Mouse (Mus musculus) CH12.LX (cell line): ENCODE results near the gene Nkx2-3. TPM values are rescaled to one million over a fixed set of nuclear protein-coding genes. Genes with fewer than 3 reads are reported as not detected.
A peak's percentile ranks its signal among the peaks of the same experiment; 100 is the strongest.

Experiments used
- DNase-seq: peaks from one replicate; pipeline ENCODE4 v3.0.0-alpha.2; 2013; ENCODE audit errors: extremely low read depth
- H3K27ac ChIP-seq: 2 replicates; pipeline ENCODE4 v1.5.1; 2012; ENCODE audit warnings: low read depth, mild to moderate bottlenecking, control low read depth, moderate library complexity; ENCODE audit not compliant: insufficient read depth
- H3K27me3 ChIP-seq: replicated peaks from 2 replicates; pipeline ENCODE3; 2012; ENCODE audit warnings: inconsistent platforms
- H3K36me3 ChIP-seq, 2 experiments: replicated peaks in 1 of 2; 2 replicates each; pipeline versions ENCODE3 to v1.6.1; 2012; ENCODE audit warnings: inconsistent platforms in 1 of 2, low read length in 1 of 2, mild to moderate bottlenecking in 1 of 2, mixed read lengths in 1 of 2, moderate library complexity in 1 of 2; ENCODE audit not compliant: control insufficient read depth in 1 of 2, insufficient read depth in 1 of 2
- H3K4me1 ChIP-seq, 2 experiments: 2 replicates each; pipeline ENCODE4 v1.6.1; 2012; ENCODE audit warnings: inconsistent platforms in 1 of 2, moderate library complexity in 1 of 2; ENCODE audit not compliant: insufficient read depth in 2 of 2, control insufficient read depth in 1 of 2
- H3K4me2 ChIP-seq: 2 replicates; pipeline ENCODE4 v1.6.1; 2012; ENCODE audit warnings: low read depth, mild to moderate bottlenecking, control low read depth; ENCODE audit not compliant: poor library complexity, insufficient read depth, severe bottlenecking
- H3K4me3 ChIP-seq, 3 experiments: fragments of 150-350 bp in 1 of 3; sonication (generic) in 1 of 3; replicated peaks in 1 of 3; 2 replicates each; pipeline versions ENCODE3 to v1.5.1; 2011 to 2012; ENCODE audit warnings: low read depth in 2 of 3, low read length in 2 of 3, mild to moderate bottlenecking in 2 of 3, moderate library complexity in 2 of 3, control low read depth in 1 of 3, improper control_type of control experiment in 1 of 3, inconsistent platforms in 1 of 3, mixed read lengths in 1 of 3; ENCODE audit not compliant: poor library complexity in 1 of 3
- H3K79me2 ChIP-seq: replicated peaks from 2 replicates; pipeline ENCODE4 v1.6.1; 2012; ENCODE audit warnings: mild to moderate bottlenecking, moderate library complexity; ENCODE audit not compliant: control insufficient read depth, poor library complexity, insufficient read depth, severe bottlenecking; ENCODE audit errors: extremely low read depth
- H3K9ac ChIP-seq: 2 replicates; pipeline ENCODE4 v1.6.1; 2012; ENCODE audit warnings: low read depth, mild to moderate bottlenecking, control low read depth, moderate library complexity; ENCODE audit not compliant: insufficient read depth
- H3K9me3 ChIP-seq: replicated peaks from 2 replicates; pipeline ENCODE3; 2012; ENCODE audit warnings: low read length, inconsistent platforms, mixed read lengths
- BHLHE40 ChIP-seq: IDR thresholded peaks from 2 replicates; pipeline ENCODE4 v1.6.1; 2011; ENCODE audit warnings: mild to moderate bottlenecking, low read depth, low read length, improper control_type of control experiment
- CTCF ChIP-seq, 2 experiments: IDR thresholded peaks in 1 of 2; conservative IDR thresholded peaks in 1 of 2; 2 replicates each; pipeline ENCODE4 v1.5.1; 2011 to 2012; ENCODE audit warnings: low read depth in 2 of 2, low read length in 2 of 2, improper control_type of control experiment in 1 of 2, inconsistent platforms in 1 of 2, mild to moderate bottlenecking in 1 of 2, moderate library complexity in 1 of 2
- E2F4 ChIP-seq: IDR thresholded peaks from 2 replicates; pipeline ENCODE4 v1.6.1; 2011; ENCODE audit warnings: low read depth, low read length, improper control_type of control experiment; ENCODE audit not compliant: insufficient replicate concordance
- EP300 ChIP-seq: IDR thresholded peaks from 2 replicates; pipeline ENCODE4 v1.6.1; 2011; ENCODE audit warnings: low read length, improper control_type of control experiment
- ETS1 ChIP-seq: conservative IDR thresholded peaks from 2 replicates; pipeline ENCODE4 v1.6.1; 2012; ENCODE audit warnings: low read depth, mild to moderate bottlenecking, inconsistent platforms, low read length, improper control_type of control experiment, moderate library complexity
- GABPA ChIP-seq: IDR thresholded peaks from 2 replicates; pipeline ENCODE4 v1.6.1; 2012; ENCODE audit warnings: low read depth, low read length, improper control_type of control experiment, inconsistent platforms; ENCODE audit not compliant: insufficient replicate concordance
- HCFC1 ChIP-seq: IDR thresholded peaks from 2 replicates; pipeline ENCODE4 v1.6.1; 2012; ENCODE audit warnings: low read depth, mild to moderate bottlenecking, inconsistent platforms, low read length, improper control_type of control experiment
- IRF4 ChIP-seq: IDR thresholded peaks from 2 replicates; pipeline ENCODE4 v1.6.1; 2014; ENCODE audit warnings: low read depth, mild to moderate bottlenecking, inconsistent platforms, low read length, improper control_type of control experiment
- JUN ChIP-seq: IDR thresholded peaks from 2 replicates; pipeline ENCODE4 v1.6.1; 2011; ENCODE audit warnings: low read depth, mild to moderate bottlenecking, low read length, improper control_type of control experiment, moderate library complexity; ENCODE audit not compliant: insufficient read depth
- JUND ChIP-seq: conservative IDR thresholded peaks from 2 replicates; pipeline ENCODE4 v1.6.1; 2011; ENCODE audit warnings: low read depth, low read length, improper control_type of control experiment
- MAFK ChIP-seq: IDR thresholded peaks from 2 replicates; pipeline ENCODE4 v1.6.1; 2011; ENCODE audit warnings: low read length, improper control_type of control experiment; ENCODE audit not compliant: insufficient replicate concordance
- MAX ChIP-seq: IDR thresholded peaks from 2 replicates; pipeline ENCODE4 v1.6.1; 2011; ENCODE audit warnings: low read length, improper control_type of control experiment
- MAZ ChIP-seq: IDR thresholded peaks from 2 replicates; pipeline ENCODE4 v1.6.1; 2012; ENCODE audit warnings: low read depth, mild to moderate bottlenecking, inconsistent platforms, low read length, improper control_type of control experiment, moderate library complexity
- MEF2A ChIP-seq: IDR thresholded peaks from 2 replicates; pipeline ENCODE4 v1.6.1; 2014; ENCODE audit warnings: low read depth, mild to moderate bottlenecking, inconsistent platforms, low read length, improper control_type of control experiment, borderline replicate concordance
- MYC ChIP-seq: IDR thresholded peaks from 2 replicates; pipeline ENCODE4 v1.6.1; 2011; ENCODE audit warnings: low read depth, mild to moderate bottlenecking, improper control_type of control experiment, low read length
- NELFE ChIP-seq: IDR thresholded peaks from 2 replicates; pipeline ENCODE4 v1.6.1; 2011; ENCODE audit warnings: low read depth, low read length, improper control_type of control experiment
- NRF1 ChIP-seq: IDR thresholded peaks from 2 replicates; pipeline ENCODE4 v1.6.1; 2014; ENCODE audit warnings: low read depth, mild to moderate bottlenecking, inconsistent platforms, low read length, improper control_type of control experiment, moderate library complexity
- PAX5 ChIP-seq: IDR thresholded peaks from 2 replicates; pipeline ENCODE4 v1.6.1; 2012; ENCODE audit warnings: low read length, inconsistent platforms, mixed read lengths
- POLR2A ChIP-seq: IDR thresholded peaks from 2 replicates; pipeline ENCODE4 v1.6.1; 2011; ENCODE audit warnings: low read depth, mild to moderate bottlenecking, improper control_type of control experiment, low read length
- POLR2AphosphoS2 ChIP-seq: IDR thresholded peaks from 2 replicates; pipeline ENCODE4 v1.6.1; 2011; ENCODE audit warnings: low read depth, low read length, improper control_type of control experiment
- RCOR1 ChIP-seq: conservative IDR thresholded peaks from 2 replicates; pipeline ENCODE4 v1.6.1; 2012; ENCODE audit warnings: low read depth, mild to moderate bottlenecking, inconsistent platforms, low read length, improper control_type of control experiment
- SMC3 ChIP-seq: IDR thresholded peaks from 2 replicates; pipeline ENCODE4 v1.6.1; 2011; ENCODE audit warnings: low read depth, low read length, improper control_type of control experiment
- TBP ChIP-seq: conservative IDR thresholded peaks from 2 replicates; pipeline ENCODE4 v1.6.1; 2011; ENCODE audit warnings: low read depth, low read length, improper control_type of control experiment
- TCF12 ChIP-seq: IDR thresholded peaks from 2 replicates; pipeline ENCODE4 v1.6.1; 2014; ENCODE audit warnings: low read depth, mild to moderate bottlenecking, inconsistent platforms, low read length, improper control_type of control experiment
- USF1 ChIP-seq: IDR thresholded peaks from 2 replicates; pipeline ENCODE4 v1.6.1; 2014; ENCODE audit warnings: low read depth, mild to moderate bottlenecking, inconsistent platforms, low read length, improper control_type of control experiment
- USF2 ChIP-seq: conservative IDR thresholded peaks from 2 replicates; pipeline ENCODE4 v1.6.1; 2011; ENCODE audit warnings: low read depth, low read length, improper control_type of control experiment
- ZC3H11A ChIP-seq: IDR thresholded peaks from 2 replicates; pipeline ENCODE4 v1.6.1; 2012; ENCODE audit warnings: low read depth, mild to moderate bottlenecking, inconsistent platforms, low read length, improper control_type of control experiment
- ZMIZ1 ChIP-seq: IDR thresholded peaks from 2 replicates; pipeline ENCODE4 v1.6.1; 2012; ENCODE audit warnings: low read depth, mild to moderate bottlenecking, inconsistent platforms, low read length, improper control_type of control experiment
- ZNF384 ChIP-seq: IDR thresholded peaks from 2 replicates; pipeline ENCODE4 v1.6.1; 2012; ENCODE audit warnings: low read depth, low read length, improper control_type of control experiment, inconsistent platforms
- dilution Hi-C: fragments of 300-500 bp; cut with MboI; formaldehyde crosslinking; loops from 2 replicates; pipeline ENCODE4 v1.14.3; 2020; ENCODE audit warnings: low sequenced_read_pairs; ENCODE audit not compliant: extremely low pct_unique_long_range_greater_than_20kb, extremely low pct_ligation_motif_present
- in situ Hi-C: fragments of 300-500 bp; cut with MboI; formaldehyde crosslinking; loops from 3 replicates; pipeline ENCODE4 v1.14.3; 2019; ENCODE audit warnings: low sequenced_read_pairs, low pct_ligation_motif_present, low pct_unique_long_range_greater_than_20kb, mixed read lengths
- polyA plus RNA-seq: library from polyadenylated mRNA; unstranded; fragments of >175 nt; gene quantifications from 2 replicates; pipeline ENCODE4 v1.2.1, GENCODE M21; 2012; ENCODE audit warnings: low read depth; ENCODE audit not compliant: insufficient read length
- total RNA-seq, 2 experiments: library from RNA; depleted of rRNA; stranded (reverse); fragments of 300-350 nt in 1 of 2; fragments of >200 nt in 1 of 2; gene quantifications; 2 replicates each; pipeline ENCODE4 v1.2.3; 2012 to 2014

Nkx2-3 gene
- total and polyA plus RNA-seq, 3 experiments, result not detected

- Histone ChIP-seq H3K27ac (no peak overlapping the region), H3K4me3 (no peak overlapping the region), H3K4me1 (peaks cover 0 to 9% of the 10 kb centered on the region in 2 experiments; a peak in 2 of 4 replicates), H3K36me3 (no peaks in the 10 kb centered on the region), H3K4me2 (0 out of 2 replicates have a peak overlapping the region, but pooled peaks have one; percentile 52), H3K9ac (no peak overlapping the region), H3K9me3 (peaks cover 15% of the 10 kb centered on the region), H3K79me2 (no peaks in the 10 kb centered on the region), H3K27me3 (peaks cover 25% of the 10 kb centered on the region)
- dilution Hi-C loops, result no loop called here
- DNase-seq, result no peak
- TF ChIP-seq MAZ, result no peak
- TF ChIP-seq PAX5, result no peak
- no peak for TF ChIP-seq NRF1
- TF ChIP-seq JUND, result no peak
- no peak for TF ChIP-seq MAX
- no peak for TF ChIP-seq USF1
- TF ChIP-seq JUN, result no peak
- TF ChIP-seq TCF12, result no peak
- TF ChIP-seq E2F4, result no peak
- TF ChIP-seq RCOR1, result no peak
- no peak for TF ChIP-seq NELFE
- no peak for TF ChIP-seq POLR2AphosphoS2
- no peak for TF ChIP-seq POLR2A
- TF ChIP-seq TBP, result no peak
- no peak for TF ChIP-seq MEF2A
- TF ChIP-seq BHLHE40, result no peak
- TF ChIP-seq ZNF384, result no peak
- TF ChIP-seq HCFC1, result no peak
- TF ChIP-seq MAFK, result no peak
- in situ Hi-C loops, result no loop called here
These were observed 4.3 kb downstream of the Nkx2-3 start for GRCm38 (mm10) chr19:43616415-43616861.

- Histone ChIP-seq H3K9me3 (peaks cover 15% of the 10 kb centered on the region), H3K4me1 (peaks cover 0 to 9% of the 10 kb centered on the region in 2 experiments; a peak in 2 of 4 replicates), H3K79me2 (no peaks in the 10 kb centered on the region), H3K4me3 (no peak overlapping the region), H3K4me2 (no peak overlapping the region), H3K9ac (no peak overlapping the region), H3K27me3 (peaks cover 25% of the 10 kb centered on the region), H3K27ac (no peak overlapping the region), H3K36me3 (no peaks in the 10 kb centered on the region)
- DNase-seq, result no peak
- in situ Hi-C loops, result no loop called here
- dilution Hi-C loops, result no loop called here
- TF ChIP-seq RCOR1 (no peak), GABPA (no peak), MYC (no peak), TBP (no peak), SMC3 (no peak), EP300 (no peak), JUN (no peak), ZMIZ1 (no peak), USF2 (no peak), MAX (no peak), MEF2A (no peak), ZC3H11A (no peak), IRF4 (no peak), ZNF384 (no peak), ETS1 (no peak), JUND (no peak), PAX5 (no peak), CTCF (conservative IDR thresholded peaks at IDR 0.05 in 1 of 2, IDR thresholded peaks at IDR 0.05 in 1 of 2; ENCODE audit: low read depth in 2 of 2, low read length in 2 of 2) (no peak)
- TF ChIP-seq, all 38 proteins: peak for 0
These were observed 4.8 kb downstream of the Nkx2-3 start for GRCm38 (mm10) chr19:43616889-43617288.
